Mouse (Mus musculus) bone marrow, adult 2 months (tissue): ENCODE measurements around the gene Tbc1d10a. TPM values are rescaled to one million over a fixed set of nuclear protein-coding genes. Genes with fewer than 3 reads are reported as not detected.
A peak's percentile ranks its signal among the peaks of the same experiment; 100 is the strongest.

Source experiments
- H3K27ac ChIP-seq: fragments of 200-500 bp; 2 replicates; pipeline ENCODE4 v1.5.1; 2012; ENCODE audit warnings: low read depth, mild to moderate bottlenecking, control low read depth, inconsistent platforms, low read length; ENCODE audit not compliant: control insufficient read depth, poor library complexity, insufficient read depth
- H3K4me1 ChIP-seq: fragments of 200-500 bp; 2 replicates; pipeline ENCODE4 v1.6.1; 2011; ENCODE audit warnings: low read length; ENCODE audit not compliant: control insufficient read depth, insufficient read depth
- H3K4me3 ChIP-seq: fragments of 200-500 bp; replicated peaks from 2 replicates; pipeline ENCODE3; 2011; ENCODE audit warnings: mild to moderate bottlenecking, low read depth, low read length, control low read depth; ENCODE audit not compliant: control insufficient read depth
- CTCF ChIP-seq: fragments of 200-500 bp; IDR thresholded peaks from 2 replicates; pipeline ENCODE4 v1.5.1; 2011; ENCODE audit warnings: low read length, control low read depth; ENCODE audit not compliant: control insufficient read depth, insufficient read depth
- POLR2A ChIP-seq: fragments of 200-500 bp; IDR thresholded peaks from 2 replicates; pipeline ENCODE4 v1.6.1; 2011; ENCODE audit warnings: low read depth, mild to moderate bottlenecking, control low read depth, low read length, borderline replicate concordance; ENCODE audit not compliant: control insufficient read depth
- WGBS: fragments of 180-500 bp; shearing (Covaris S2); methylation state at CpG from one replicate; pipeline ENCODE4 v1.1.7; 2018; 5-methylcytosine and 5-hydroxymethylcytosine counted together
- polyA plus RNA-seq: library from polyadenylated mRNA; stranded (reverse); fragments of >200 nt; gene quantifications from 2 replicates; pipeline ENCODE4 v1.2.4, GENCODE M21; 2011; ENCODE audit warnings: low replicate concordance; ENCODE audit not compliant: missing spikeins, insufficient read depth, insufficient read length

Tbc1d10a gene
- polyA plus RNA-seq, 1 experiment: 13.5 TPM

- TF ChIP-seq POLR2A: no peak
- no peak for TF ChIP-seq CTCF
- 80% methylated on average over 9 of the region's 9 CpGs for WGBS
These were observed 37.9 kb upstream of the Tbc1d10a start for GRCm38 (mm10) chr11:4148536-4149156.

GRCm38 (mm10) chr11:4149886-4150285 lies 36.7 kb upstream of the Tbc1d10a start:
- WGBS: 86% methylated on average over 6 of the region's 6 CpGs
- Histone ChIP-seq H3K27ac (no peak overlapping the region), H3K4me3 (no peak overlapping the region), H3K4me1 (no peaks in the 10 kb centered on the region)
- TF ChIP-seq POLR2A (no peak), CTCF (no peak)

More at GRCm38 (mm10) chr11:4148536-4149156, 37.9 kb upstream of the Tbc1d10a start:
- Histone ChIP-seq H3K27ac (no peak overlapping the region; the same call in 1 of the 2 replicates), H3K4me1 (no peaks in the 10 kb centered on the region), H3K4me3 (no peak overlapping the region)

- TF ChIP-seq CTCF: no peak
- no peak for TF ChIP-seq POLR2A
These were observed 32.9 kb upstream of the Tbc1d10a start for GRCm38 (mm10) chr11:4153694-4154093.

GRCm38 (mm10) chr11:4155641-4156040 lies 30.9 kb upstream of the Tbc1d10a start:
- WGBS: 68% methylated on average over 5 of the region's 5 CpGs
- Histone ChIP-seq H3K27ac (no peak overlapping the region), H3K4me1 (no peaks in the 10 kb centered on the region; the same call in 1 of the 2 replicates), H3K4me3 (no peak overlapping the region)
- TF ChIP-seq POLR2A (no peak), CTCF (no peak)

More at GRCm38 (mm10) chr11:4153694-4154093, 32.9 kb upstream of the Tbc1d10a start:
- Histone ChIP-seq H3K4me1 (no peaks in the 10 kb centered on the region; the same call in 1 of the 2 replicates), H3K4me3 (no peak overlapping the region), H3K27ac (no peak overlapping the region)
- 79% methylated on average over 7 of the region's 7 CpGs for WGBS

GRCm38 (mm10) chr11:4158676-4159075 lies 27.9 kb upstream of the Tbc1d10a start:
- WGBS: 92% methylated on average over 3 of the region's 3 CpGs
- peaks cover 2% of the 10 kb centered on the region; the same call in 1 of the 2 replicates for H3K4me1 ChIP-seq

GRCm38 (mm10) chr11:4159808-4160708 lies 26.5 kb upstream of the Tbc1d10a start, which contains the start of the genes Ccdc157 and Sf3a1:
TSS of gene Ccdc157 (minus strand) at chr11:4160293.
TSS of gene Sf3a1 (plus strand) at chr11:4160350.
- Histone ChIP-seq H3K27ac (peak within 1 kb of the TSS; percentile 40), H3K4me3 (peak within 1 kb of the TSS; percentile 83), H3K4me1 (peaks cover 2% of the 10 kb centered on the region; the same call in 1 of the 2 replicates)
- no peak for TF ChIP-seq CTCF
- TF ChIP-seq POLR2A: peak; percentile 44; the same call in 1 of the 2 replicates
- WGBS: 1% methylated on average over 54 of the region's 54 CpGs

More at GRCm38 (mm10) chr11:4158676-4159075, 27.9 kb upstream of the Tbc1d10a start:
- TF ChIP-seq CTCF (no peak), POLR2A (no peak)
- no peak overlapping the region for H3K27ac ChIP-seq
- H3K4me3 ChIP-seq: no peak overlapping the region

- H3K27ac ChIP-seq: peak overlapping the region; percentile 40
- 4% methylated on average over 15 of the region's 15 CpGs for WGBS
- TF ChIP-seq CTCF (no peak), POLR2A (no peak)
- H3K4me3 ChIP-seq: peak overlapping the region; percentile 83
- peaks cover 2% of the 10 kb centered on the region; the same call in 1 of the 2 replicates for H3K4me1 ChIP-seq
These were observed 25.7 kb upstream of the Tbc1d10a start for GRCm38 (mm10) chr11:4160758-4161480.

- 90% methylated on average over 2 of the region's 2 CpGs for WGBS
- Histone ChIP-seq H3K27ac (no peak overlapping the region), H3K4me1 (peaks cover 2% of the 10 kb centered on the region; the same call in 1 of the 2 replicates), H3K4me3 (no peak overlapping the region)
- TF ChIP-seq POLR2A (no peak), CTCF (no peak)
These were observed 21.9 kb upstream of the Tbc1d10a start for GRCm38 (mm10) chr11:4164701-4165100.
